Mouse (Mus musculus) heart, postnatal 25 days (tissue): ENCODE measurements around the gene Gm20815. TPM values are rescaled to one million over a fixed set of nuclear protein-coding genes. Genes with fewer than 3 reads are reported as not detected.
"Not testable (repeated sequence)": the region's sequence is repeated elsewhere in the genome, so short reads cannot be mapped to it uniquely, and the experiment has no call there.

Experiments used
- DNase-seq: peaks from one replicate; pipeline ENCODE4 v3.0.0; 2022; ENCODE audit warnings: low spot score
- intact Hi-C: fragments of 180-260 bp; cut with DNase I; formaldehyde crosslinking; loops from one replicate; pipeline ENCODE4 v1.15.1; 2025
- total RNA-seq, 2 experiments: library from RNA; stranded (reverse); gene quantifications; 2 replicates each; pipeline ENCODE4 v1.2.3; 2021

Gm20815 gene
- total RNA-seq: not detected

GRCm38 (mm10) chrY:8835069-8835468 lies at the start of gene Gm20815:
Gm20815 (minus strand) TSS chrY:8835169.
- DNase-seq, intact Hi-C loops: not testable (repeated sequence)
